Mouse (Mus musculus) bone marrow macrophage, adult 2 months (primary cell): Measurements from ENCODE around the gene Actr6. TPM values are rescaled to one million over a fixed set of nuclear protein-coding genes. Genes with fewer than 3 reads are reported as not detected.
A peak's percentile ranks its signal among the peaks of the same experiment; 100 is the strongest.
"Not testable (repeated sequence)": the region's sequence is repeated elsewhere in the genome, so short reads cannot be mapped to it uniquely, and the experiment has no call there.

Experiments
- H3K27ac ChIP-seq: 2 replicates; pipeline ENCODE4 v1.5.1; 2012; ENCODE audit warnings: low read depth, low read length; ENCODE audit not compliant: insufficient read depth
- H3K4me1 ChIP-seq: 2 replicates; pipeline ENCODE4 v1.6.1; 2012; ENCODE audit warnings: low read length; ENCODE audit not compliant: control insufficient read depth, insufficient read depth
- H3K4me3 ChIP-seq: 2 replicates; pipeline ENCODE4 v1.5.1; 2012; ENCODE audit warnings: mild to moderate bottlenecking, low read length, moderate library complexity; ENCODE audit not compliant: insufficient read depth
- CTCF ChIP-seq: IDR thresholded peaks from 2 replicates; pipeline ENCODE4 v1.5.1; 2012; ENCODE audit warnings: low read depth, mild to moderate bottlenecking, low read length, moderate library complexity
- POLR2A ChIP-seq: IDR thresholded peaks from 2 replicates; pipeline ENCODE4 v1.6.1; 2012; ENCODE audit warnings: mild to moderate bottlenecking, low read depth, low read length, borderline replicate concordance
- polyA plus RNA-seq: library from polyadenylated mRNA; stranded (reverse); fragments of >200 nt; gene quantifications from 2 replicates; pipeline ENCODE4 v1.2.4, GENCODE M21; 2012; ENCODE audit not compliant: missing spikeins, insufficient read depth, insufficient read length

Actr6 gene
- polyA plus RNA-seq, 1 experiment, result 18.6 TPM

- no peak overlapping the region for H3K4me3 ChIP-seq
- TF ChIP-seq POLR2A (no peak), CTCF (no peak)
- H3K4me1 ChIP-seq, result peaks cover 36% of the 10 kb centered on the region
Observed at GRCm38 (mm10) chr10:89681706-89682105, 50.4 kb downstream of the Actr6 start.

DNA sequence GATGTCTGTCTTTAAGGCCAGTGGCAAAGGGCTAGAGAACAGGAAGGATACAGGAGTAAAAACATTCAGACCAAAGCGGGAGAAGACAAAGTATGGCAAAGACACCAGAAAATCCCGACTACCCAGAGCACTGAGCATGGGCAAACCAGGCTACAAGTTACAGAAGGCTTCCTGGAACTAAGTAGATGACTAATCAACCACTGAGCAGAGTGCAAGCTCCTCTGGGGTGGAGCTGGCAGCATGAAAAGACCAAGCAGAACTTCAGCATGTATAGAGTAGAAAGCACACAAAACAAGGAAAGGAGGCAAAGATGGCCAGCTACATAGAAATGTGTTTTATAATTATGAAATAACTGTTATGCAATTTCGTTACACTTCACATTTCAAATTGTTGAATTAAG, 51.6 kb downstream of the Actr6 start:
- Histone ChIP-seq H3K4me1 (peaks cover 33% of the 10 kb centered on the region), H3K27ac (0 out of 2 replicates have a peak overlapping the region, but pooled peaks have one; percentile 8), H3K4me3 (no peak overlapping the region)
- TF ChIP-seq CTCF, result no peak
- no peak for TF ChIP-seq POLR2A

More at GRCm38 (mm10) chr10:89681706-89682105, 50.4 kb downstream of the Actr6 start:
- H3K27ac ChIP-seq, result no peak overlapping the region

DNA sequence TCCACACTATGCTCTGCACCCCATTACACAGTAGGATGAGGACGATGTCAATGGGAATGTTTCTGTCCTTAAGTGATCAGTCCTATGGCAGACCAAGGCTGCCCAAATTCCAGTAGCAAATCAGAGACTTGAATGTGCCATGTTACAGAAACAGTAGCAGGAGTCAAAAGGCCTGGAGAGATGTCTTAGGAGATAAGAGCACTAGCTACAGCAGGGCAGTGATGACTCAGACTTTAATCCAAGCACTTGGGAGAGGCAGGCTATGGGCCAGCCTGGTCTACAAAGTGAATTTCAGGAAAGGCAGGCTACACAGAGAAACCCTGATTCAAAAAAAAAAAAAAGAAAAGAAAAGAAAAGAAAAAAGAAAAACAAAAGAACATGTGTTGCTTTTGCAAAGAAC, 52.6 kb downstream of the Actr6 start:
- no peak for TF ChIP-seq CTCF
- no peak for TF ChIP-seq POLR2A
- Histone ChIP-seq H3K4me1 (peaks cover 29% of the 10 kb centered on the region), H3K27ac (no peak overlapping the region)

DNA sequence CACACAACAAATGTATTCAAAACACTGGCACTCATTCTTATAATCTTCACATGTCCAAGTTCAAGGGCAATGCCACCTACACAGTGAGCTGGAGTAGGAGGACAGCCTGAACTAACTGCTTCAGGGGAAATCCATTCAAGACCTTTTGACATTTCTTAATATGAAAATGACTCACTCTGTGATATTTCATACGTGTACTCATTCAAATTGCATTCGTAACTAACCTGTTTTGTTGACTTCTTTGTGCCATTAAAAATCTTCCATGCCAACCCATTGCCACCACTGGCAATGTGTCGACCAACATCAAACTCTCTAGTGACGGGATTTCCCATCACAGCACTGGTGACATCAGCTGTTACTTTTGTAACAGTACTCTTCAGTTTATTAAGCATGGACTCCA, 54.0 kb downstream of the Actr6 start:
- no peak overlapping the region for H3K27ac ChIP-seq
- no peak for TF ChIP-seq CTCF
- no peak for TF ChIP-seq POLR2A
- no peak overlapping the region for H3K4me3 ChIP-seq
- peaks cover 19% of the 10 kb centered on the region for H3K4me1 ChIP-seq

More for the DNA sequence above, 52.6 kb downstream of the Actr6 start:
- no peak overlapping the region for H3K4me3 ChIP-seq

DNA sequence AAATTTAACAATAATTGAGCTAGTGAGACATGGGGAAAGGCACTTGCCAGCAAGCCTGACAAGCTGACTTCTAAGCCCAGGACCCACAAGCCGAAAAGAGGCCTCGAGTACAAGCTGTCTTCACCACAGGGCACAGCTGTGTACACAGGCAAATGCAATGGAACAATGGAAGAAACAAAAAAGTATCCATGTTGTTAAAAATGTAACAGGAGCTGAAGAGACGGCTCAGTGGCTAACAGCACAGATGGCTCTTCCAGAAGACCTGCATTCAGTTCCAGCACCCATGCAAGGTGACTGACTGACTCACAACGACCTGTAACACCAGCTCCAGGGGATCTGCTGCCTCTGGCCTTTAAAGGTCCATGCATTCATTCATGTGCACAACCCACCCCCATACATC, 55.5 kb downstream of the Actr6 start:
- Histone ChIP-seq H3K27ac (no peak overlapping the region), H3K4me3 (no peak overlapping the region), H3K4me1 (peaks cover 17% of the 10 kb centered on the region)
- TF ChIP-seq CTCF (no peak), POLR2A (no peak)

DNA sequence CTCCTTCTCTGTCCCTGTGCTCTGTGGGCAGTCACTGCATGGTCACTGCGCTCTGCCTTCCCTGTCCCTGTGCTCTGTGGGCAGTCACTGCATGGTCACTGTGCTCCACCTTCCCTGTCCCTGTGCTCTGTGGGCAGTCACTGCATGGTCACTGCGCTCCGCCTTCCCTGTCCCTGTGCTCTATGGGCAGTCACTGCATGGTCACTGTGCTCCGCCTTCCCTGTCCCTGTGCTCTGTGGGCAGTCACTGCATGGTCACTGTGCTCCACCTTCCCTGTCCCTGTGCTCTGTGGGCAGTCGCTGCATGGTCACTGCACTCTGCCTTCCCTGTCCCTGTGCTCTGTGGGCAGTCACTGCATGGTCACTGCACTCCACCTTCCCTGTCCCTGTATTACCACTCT, 61.7 kb downstream of the Actr6 start:
- not testable (repeated sequence) for H3K27ac ChIP-seq, H3K4me1 ChIP-seq, H3K4me3 ChIP-seq

GRCm38 (mm10) chr10:89667571-89667970, 64.5 kb downstream of the Actr6 start:
- H3K27ac ChIP-seq, result no peak overlapping the region
- no peak overlapping the region for H3K4me3 ChIP-seq
- H3K4me1 ChIP-seq, result no peaks in the 10 kb centered on the region
- no peak for TF ChIP-seq CTCF
- no peak for TF ChIP-seq POLR2A

GRCm38 (mm10) chr10:89665679-89666078, 66.4 kb downstream of the Actr6 start:
- Histone ChIP-seq H3K4me3 (no peak overlapping the region), H3K27ac (no peak overlapping the region), H3K4me1 (no peaks in the 10 kb centered on the region)
- TF ChIP-seq CTCF (no peak), POLR2A (no peak)

GRCm38 (mm10) chr10:89664977-89665645, 67.0 kb downstream of the Actr6 start:
- Histone ChIP-seq H3K27ac (no peak overlapping the region), H3K4me1 (no peaks in the 10 kb centered on the region), H3K4me3 (no peak overlapping the region)
- TF ChIP-seq POLR2A (no peak), CTCF (no peak)

Other genes starting within 250 kb of the Actr6 start
- not detected in 2 replicates for gene Nr1h4, start 198.7 kb downstream of the Actr6 start, polyA plus RNA-seq
- gene Slc17a8, start 111.0 kb downstream of the Actr6 start, polyA plus RNA-seq, result 0.27 and 0.32 TPM in 2 replicates
- gene Scyl2, start 46.0 kb downstream of the Actr6 start, polyA plus RNA-seq, result 32.2 and 35.2 TPM in 2 replicates
- gene Uhrf1bp1l, start 12.7 kb upstream of the Actr6 start, polyA plus RNA-seq, result 25.3 and 28.5 TPM in 2 replicates
- 0.39 TPM in 1 of 2 replicates, not detected in the other for gene Anks1b, start 141.2 kb upstream of the Actr6 start, polyA plus RNA-seq